Mouse (Mus musculus) forebrain, embryonic 12.5 days (tissue): ENCODE results near the gene Cacna1b. TPM values are rescaled to one million over a fixed set of nuclear protein-coding genes. Genes with fewer than 3 reads are reported as not detected.

Source experiments
- ATAC-seq: fragments of 200-750 bp; cut with Nextera tagmentation; 2 replicates; pipeline ENCODE4 v1.8.0; 2017; ENCODE audit warnings: moderate TSS enrichment; ENCODE audit not compliant: low FRiP score
- H3K27ac ChIP-seq: fragments of 300-500 bp; sonication (generic); 2 replicates; pipeline ENCODE4 v1.5.1; 2016; ENCODE audit warnings: mild to moderate bottlenecking
- H3K27me3 ChIP-seq: fragments of 300-500 bp; sonication (generic); 2 replicates; pipeline ENCODE4 v1.6.1; 2016; ENCODE audit warnings: mild to moderate bottlenecking
- H3K36me3 ChIP-seq: fragments of 300-500 bp; sonication (generic); replicated peaks from 2 replicates; pipeline ENCODE4 v1.6.1; 2016; ENCODE audit warnings: mild to moderate bottlenecking
- H3K4me1 ChIP-seq: fragments of 300-500 bp; sonication (generic); 2 replicates; pipeline ENCODE4 v1.6.1; 2016
- H3K4me2 ChIP-seq: fragments of 300-500 bp; sonication (generic); 2 replicates; pipeline ENCODE4 v1.6.1; 2016; ENCODE audit warnings: mild to moderate bottlenecking, moderate library complexity
- H3K4me3 ChIP-seq: fragments of 300-500 bp; sonication (generic); replicated peaks from 2 replicates; pipeline ENCODE4 v1.5.1; 2016; ENCODE audit warnings: mild to moderate bottlenecking
- H3K9ac ChIP-seq: fragments of 300-500 bp; sonication (generic); 2 replicates; pipeline ENCODE4 v1.6.1; 2016; ENCODE audit warnings: mild to moderate bottlenecking
- H3K9me3 ChIP-seq: fragments of 300-500 bp; sonication (generic); 2 replicates; pipeline ENCODE4 v1.6.1; 2016
- WGBS: fragments of 180-500 bp; shearing (Covaris S2); methylation state at CpG from one replicate; pipeline ENCODE4 v1.1.7; 2016; 5-methylcytosine and 5-hydroxymethylcytosine counted together
- polyA plus RNA-seq: library from polyadenylated mRNA; unstranded; fragments of >200 nt; fragmentation: Nextera tagmentation; extraction: Ambion mirVana; gene quantifications from 2 replicates; pipeline ENCODE4 v1.2.1, GENCODE M21; 2016

Gene Cacna1b
- polyA plus RNA-seq, 1 experiment from 2014 or later, result 5.8 TPM

GRCm38 (mm10) chr2:24617141-24617540 lies 145.8 kb downstream of the Cacna1b start:
- Histone ChIP-seq H3K4me1 (no peaks in the 10 kb centered on the region), H3K9ac (no peak overlapping the region), H3K27ac (no peak overlapping the region), H3K27me3 (no peaks in the 10 kb centered on the region), H3K4me2 (no peak overlapping the region), H3K9me3 (no peaks in the 10 kb centered on the region), H3K36me3 (peaks cover 9% of the 10 kb centered on the region), H3K4me3 (no peak overlapping the region)
- no peak for ATAC-seq
- WGBS, result 82% methylated on average over 4 of the region's 4 CpGs

DNA sequence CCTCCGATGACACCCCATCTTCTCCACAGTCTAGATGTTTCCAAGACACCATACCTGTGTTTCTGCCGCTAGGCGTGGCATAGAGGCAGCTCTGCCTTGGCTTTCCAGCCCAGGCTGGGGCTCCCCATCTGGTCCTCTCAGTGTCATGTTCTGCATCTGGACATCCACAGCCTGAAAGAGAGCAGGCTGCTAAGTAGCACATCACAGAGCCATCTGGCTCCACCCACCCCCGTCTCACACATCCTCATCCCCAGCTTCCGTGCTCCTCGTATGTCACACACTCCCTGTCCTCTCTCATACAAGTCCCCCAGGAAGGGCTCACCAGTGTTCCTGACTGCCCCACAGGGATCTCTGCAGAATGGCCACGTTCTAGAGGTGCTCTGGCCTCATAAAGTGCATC lies 153.2 kb downstream of the Cacna1b start:
- Histone ChIP-seq H3K4me1 (peaks cover 14% of the 10 kb centered on the region; the same call in 1 of the 2 replicates), H3K4me3 (no peak overlapping the region), H3K4me2 (no peak overlapping the region), H3K36me3 (peaks cover 10% of the 10 kb centered on the region), H3K27ac (no peak overlapping the region), H3K27me3 (peaks cover 8% of the 10 kb centered on the region; the same call in 1 of the 2 replicates), H3K9me3 (no peaks in the 10 kb centered on the region), H3K9ac (no peak overlapping the region)
- 82% methylated on average over 7 of the region's 7 CpGs for WGBS
- ATAC-seq, result no peak

GRCm38 (mm10) chr2:24608765-24609138 lies 154.2 kb downstream of the Cacna1b start:
- Histone ChIP-seq H3K4me2 (no peak overlapping the region), H3K27me3 (peaks cover 8% of the 10 kb centered on the region; the same call in 1 of the 2 replicates), H3K9me3 (no peaks in the 10 kb centered on the region), H3K4me3 (no peak overlapping the region), H3K4me1 (peaks cover 14% of the 10 kb centered on the region; the same call in 1 of the 2 replicates), H3K36me3 (peaks cover 4% of the 10 kb centered on the region; the same call in 1 of the 2 replicates), H3K27ac (no peak overlapping the region), H3K9ac (no peak overlapping the region)
- ATAC-seq, result 0 out of 2 replicates have a peak, but pooled peaks have one; percentile 38
- 49% methylated on average over 7 of the region's 7 CpGs for WGBS

DNA sequence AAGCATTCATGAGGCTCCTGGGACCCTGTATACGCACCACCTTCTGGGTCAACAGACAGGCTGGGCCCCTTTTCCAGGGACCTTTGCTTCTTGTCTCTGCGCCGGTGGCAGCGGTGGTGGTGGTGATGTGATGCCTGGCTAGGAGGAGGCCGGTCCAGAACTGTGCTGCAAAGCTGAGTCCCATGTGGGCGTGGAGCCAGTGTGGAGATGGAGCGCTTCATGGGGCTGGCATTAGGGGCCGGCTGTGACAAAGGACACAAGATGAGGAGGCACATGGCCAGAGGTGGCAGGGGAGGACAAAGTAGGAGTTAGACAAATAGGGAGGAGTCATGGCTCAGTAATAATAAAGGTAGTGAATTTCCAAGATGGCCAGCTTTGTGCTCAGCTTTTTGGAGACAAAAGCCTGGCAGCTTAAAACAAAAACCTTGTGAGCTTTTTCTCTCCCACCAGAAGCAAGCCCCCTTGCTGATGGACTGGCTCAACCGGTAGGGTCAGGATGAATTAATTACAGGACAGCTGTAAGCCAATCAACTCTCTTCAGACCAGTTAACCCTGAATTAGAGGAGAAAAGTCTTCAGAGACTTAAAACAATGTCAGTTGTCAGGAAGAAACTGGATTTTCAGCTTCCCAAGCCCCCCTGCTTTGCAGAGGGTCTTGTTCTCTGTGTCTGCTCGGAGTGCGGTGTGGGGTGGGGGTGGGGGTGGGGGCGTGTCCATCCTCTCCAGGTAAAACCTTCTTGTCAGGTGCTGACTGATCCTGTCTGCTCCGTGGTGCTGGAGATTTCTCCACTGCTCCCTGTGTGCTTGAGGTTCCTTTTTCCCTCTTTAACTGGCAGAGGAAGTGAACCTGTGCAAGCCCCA lies 154.8 kb downstream of the Cacna1b start:
- Histone ChIP-seq H3K9ac (no peak overlapping the region), H3K27me3 (peaks cover 8% of the 10 kb centered on the region; the same call in 1 of the 2 replicates), H3K9me3 (no peaks in the 10 kb centered on the region), H3K4me3 (no peak overlapping the region), H3K27ac (no peak overlapping the region), H3K4me2 (no peak overlapping the region), H3K36me3 (peaks cover 4% of the 10 kb centered on the region; the same call in 1 of the 2 replicates), H3K4me1 (peaks cover 14% of the 10 kb centered on the region; the same call in 1 of the 2 replicates)
- WGBS, result 15% methylated on average over 13 of the region's 13 CpGs
- ATAC-seq, result peak; percentile 50; the same call in 1 of the 2 replicates

- Histone ChIP-seq H3K9ac (no peak overlapping the region), H3K4me1 (peaks cover 14% of the 10 kb centered on the region; the same call in 1 of the 2 replicates), H3K9me3 (no peaks in the 10 kb centered on the region), H3K27ac (no peak overlapping the region), H3K4me3 (no peak overlapping the region), H3K4me2 (no peak overlapping the region), H3K36me3 (peaks cover 4% of the 10 kb centered on the region; the same call in 1 of the 2 replicates), H3K27me3 (peaks cover 8% of the 10 kb centered on the region; the same call in 1 of the 2 replicates)
- whole genome bisulfite sequencing, result 82% methylated on average over 15 of the region's 15 CpGs
- no peak for ATAC-seq
Observed at GRCm38 (mm10) chr2:24606531-24606930, 156.4 kb downstream of the Cacna1b start.

DNA sequence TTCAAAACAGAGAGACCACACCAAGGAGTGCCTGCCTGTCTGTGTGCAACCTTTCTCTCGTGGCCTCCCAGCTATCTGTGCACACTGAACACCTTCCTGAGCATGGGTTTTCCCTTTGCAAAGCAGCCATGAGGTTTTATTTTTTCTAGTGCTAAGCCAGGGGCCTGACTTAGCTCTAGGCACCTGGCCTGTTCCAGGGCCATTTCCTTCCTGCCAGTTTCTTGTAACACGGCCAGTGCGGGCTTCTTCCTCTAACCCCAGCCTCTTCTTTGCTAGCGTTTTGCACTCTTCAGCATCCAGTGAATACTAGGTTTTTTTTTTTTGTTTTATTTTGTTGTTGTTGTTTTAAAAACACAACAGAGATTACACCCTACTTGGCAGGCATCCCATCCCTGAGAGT lies 157.9 kb downstream of the Cacna1b start:
- peaks cover 4% of the 10 kb centered on the region; the same call in 1 of the 2 replicates for H3K36me3 ChIP-seq
- no peaks in the 10 kb centered on the region for H3K9me3 ChIP-seq
- H3K9ac ChIP-seq, result no peak overlapping the region
- no peak for ATAC-seq
- H3K4me3 ChIP-seq, result no peak overlapping the region
- no peak overlapping the region for H3K27ac ChIP-seq
- peaks cover 14% of the 10 kb centered on the region; the same call in 1 of the 2 replicates for H3K4me1 ChIP-seq
- no peak overlapping the region for H3K4me2 ChIP-seq
- 90% methylated on average over 4 of the region's 4 CpGs for WGBS
- H3K27me3 ChIP-seq, result peaks cover 8% of the 10 kb centered on the region; the same call in 1 of the 2 replicates

- H3K4me3 ChIP-seq, result no peak overlapping the region
- ATAC-seq, result no peak
- H3K9me3 ChIP-seq, result 0 out of 2 replicates have a peak, but pooled peaks cover 9% of the 10 kb centered on the region
- no peak overlapping the region for H3K4me2 ChIP-seq
- 83% methylated on average over 4 of the region's 4 CpGs for WGBS
- no peaks in the 10 kb centered on the region for H3K4me1 ChIP-seq
- H3K36me3 ChIP-seq, result no peaks in the 10 kb centered on the region
- H3K27me3 ChIP-seq, result no peaks in the 10 kb centered on the region
- H3K27ac ChIP-seq, result no peak overlapping the region
- no peak overlapping the region for H3K9ac ChIP-seq
Observed at GRCm38 (mm10) chr2:24589426-24589825, 173.5 kb downstream of the Cacna1b start.

DNA sequence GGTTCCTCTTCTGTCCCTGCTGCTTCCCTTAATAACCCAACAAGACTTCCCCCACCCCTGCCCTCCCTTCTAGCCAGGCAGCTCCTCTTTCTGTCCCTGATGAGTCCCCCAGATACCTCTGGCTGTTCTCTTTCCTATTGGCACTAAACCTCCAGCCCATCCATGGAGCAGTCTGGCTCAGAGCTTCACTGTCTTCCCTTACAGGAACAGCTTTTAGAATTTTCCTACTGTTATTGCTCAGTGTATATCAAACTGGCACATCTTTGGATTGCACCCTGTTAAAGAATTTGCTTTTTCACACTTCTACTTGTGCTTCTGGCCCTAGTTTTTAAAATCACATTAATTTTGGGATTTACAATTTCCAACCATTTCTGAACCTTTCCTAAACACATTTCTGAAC lies 175.0 kb downstream of the Cacna1b start:
- 0 out of 2 replicates have a peak, but pooled peaks cover 9% of the 10 kb centered on the region for H3K9me3 ChIP-seq
- no peaks in the 10 kb centered on the region for H3K4me1 ChIP-seq
- ATAC-seq, result no peak
- H3K9ac ChIP-seq, result no peak overlapping the region
- no peaks in the 10 kb centered on the region for H3K36me3 ChIP-seq
- no peaks in the 10 kb centered on the region for H3K27me3 ChIP-seq
- no peak overlapping the region for H3K4me3 ChIP-seq
- H3K4me2 ChIP-seq, result no peak overlapping the region
- no peak overlapping the region for H3K27ac ChIP-seq

DNA sequence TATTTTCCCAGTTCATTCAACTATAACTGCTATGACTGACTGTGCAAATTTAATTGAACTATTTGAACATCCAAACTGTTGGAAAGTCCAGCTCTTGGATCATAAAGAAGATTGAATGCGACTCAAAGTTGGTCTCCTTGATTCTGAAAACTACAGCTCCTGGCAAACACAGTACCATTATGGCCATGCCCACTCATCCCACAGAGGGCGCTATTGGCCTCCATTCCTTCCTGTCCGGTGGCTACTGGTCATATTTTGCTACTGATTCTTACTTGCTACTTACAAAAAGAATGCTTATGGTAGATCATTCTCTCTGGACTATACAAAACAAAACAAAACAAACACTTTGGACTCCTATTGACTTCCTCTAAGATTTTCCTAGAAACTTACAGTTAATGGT lies 188.3 kb downstream of the Cacna1b start:
- H3K4me1 ChIP-seq, result no peaks in the 10 kb centered on the region
- H3K27ac ChIP-seq, result no peak overlapping the region
- ATAC-seq, result no peak
- no peaks in the 10 kb centered on the region for H3K36me3 ChIP-seq
- no peaks in the 10 kb centered on the region for H3K9me3 ChIP-seq
- H3K27me3 ChIP-seq, result 0 out of 2 replicates have a peak, but pooled peaks cover 3% of the 10 kb centered on the region
- WGBS, result 24% methylated on average over 3 of the region's 3 CpGs
- H3K4me2 ChIP-seq, result no peak overlapping the region
- H3K4me3 ChIP-seq, result no peak overlapping the region
- H3K9ac ChIP-seq, result no peak overlapping the region

- Histone ChIP-seq H3K27me3 (0 out of 2 replicates have a peak, but pooled peaks cover 6% of the 10 kb centered on the region), H3K9me3 (no peaks in the 10 kb centered on the region), H3K27ac (no peak overlapping the region), H3K4me2 (no peak overlapping the region), H3K36me3 (no peaks in the 10 kb centered on the region), H3K4me3 (no peak overlapping the region), H3K4me1 (no peaks in the 10 kb centered on the region), H3K9ac (no peak overlapping the region)
- ATAC-seq, result no peak
- 92% methylated on average over 1 of the region's 1 CpGs for WGBS
Observed at GRCm38 (mm10) chr2:24570917-24571316, 192.0 kb downstream of the Cacna1b start.

- 14% methylated on average over 3 of the region's 3 CpGs for WGBS
- peaks cover 6% of the 10 kb centered on the region; the same call in 1 of the 2 replicates for H3K27me3 ChIP-seq
- no peak overlapping the region for H3K4me2 ChIP-seq
- H3K9me3 ChIP-seq, result no peaks in the 10 kb centered on the region
- H3K4me1 ChIP-seq, result no peaks in the 10 kb centered on the region
- H3K9ac ChIP-seq, result no peak overlapping the region
- no peak for ATAC-seq
- H3K4me3 ChIP-seq, result no peak overlapping the region
- no peak overlapping the region for H3K27ac ChIP-seq
- H3K36me3 ChIP-seq, result no peaks in the 10 kb centered on the region
Observed at GRCm38 (mm10) chr2:24568555-24568954, 194.4 kb downstream of the Cacna1b start.

- no peak for ATAC-seq
- Histone ChIP-seq H3K27ac (no peak overlapping the region), H3K4me3 (no peak overlapping the region), H3K4me2 (no peak overlapping the region), H3K9ac (no peak overlapping the region), H3K27me3 (no peaks in the 10 kb centered on the region; the same call in 1 of the 2 replicates), H3K36me3 (no peaks in the 10 kb centered on the region), H3K9me3 (no peaks in the 10 kb centered on the region), H3K4me1 (no peaks in the 10 kb centered on the region)
- whole genome bisulfite sequencing, result 73% methylated on average over 7 of the region's 7 CpGs
Observed at GRCm38 (mm10) chr2:24562547-24563290, 200.2 kb downstream of the Cacna1b start.
